Mouse (Mus musculus): ENCODE data around the gene Midn.

Gene Midn

GRCm38 (mm10) chr10:80172527-80173292, 24.6 kb downstream of the Midn start, which contains the start of gene 1600002K03Rik:
1600002K03Rik (plus strand) TSS chr10:80172944.
- DNase-seq: peak; percentile 90

- DNase-seq: no peak
These were observed 25.3 kb downstream of the Midn start for GRCm38 (mm10) chr10:80173358-80173757.

GRCm38 (mm10) chr10:80173955-80174640, 26.0 kb downstream of the Midn start:
- no peak for DNase-seq

GRCm38 (mm10) chr10:80174705-80175104, 26.6 kb downstream of the Midn start:
- DNase-seq: peak; percentile 53

- DNase-seq: peak; percentile 48
These were observed 27.6 kb downstream of the Midn start for GRCm38 (mm10) chr10:80175536-80176269.

GRCm38 (mm10) chr10:80176270-80176834, 28.3 kb downstream of the Midn start:
- DNase-seq: no peak

GRCm38 (mm10) chr10:80177441-80178279, 29.6 kb downstream of the Midn start:
- DNase-seq: no peak

GRCm38 (mm10) chr10:80179068-80180051, 31.3 kb downstream of the Midn start, which contains the start of gene Efna2:
Efna2 (plus strand) TSS chr10:80179482.
- DNase-seq: peak; percentile 44

GRCm38 (mm10) chr10:80180288-80180687, 32.2 kb downstream of the Midn start:
- no peak for DNase-seq

- DNase-seq: no peak
These were observed 32.8 kb downstream of the Midn start for GRCm38 (mm10) chr10:80180823-80181222.

GRCm38 (mm10) chr10:80182547-80182946, 34.5 kb downstream of the Midn start:
- no peak for DNase-seq

GRCm38 (mm10) chr10:80186649-80187048, 38.6 kb downstream of the Midn start:
- no peak for DNase-seq

GRCm38 (mm10) chr10:80187739-80188138, 39.7 kb downstream of the Midn start:
- no peak for DNase-seq

GRCm38 (mm10) chr10:80188453-80189024, 40.5 kb downstream of the Midn start:
- no peak for DNase-seq

- no peak for DNase-seq
These were observed 41.9 kb downstream of the Midn start for GRCm38 (mm10) chr10:80189999-80190398.

GRCm38 (mm10) chr10:80190491-80191051, 42.5 kb downstream of the Midn start:
- no peak for DNase-seq

GRCm38 (mm10) chr10:80193976-80194375, 45.9 kb downstream of the Midn start:
- DNase-seq: no peak

GRCm38 (mm10) chr10:80194441-80194840, 46.4 kb downstream of the Midn start:
- DNase-seq: no peak

GRCm38 (mm10) chr10:80196167-80196566, 48.1 kb downstream of the Midn start:
- DNase-seq: no peak
